8 mouse cellular contexts compared by ENCODE assay signal in the genomic region with DNA sequence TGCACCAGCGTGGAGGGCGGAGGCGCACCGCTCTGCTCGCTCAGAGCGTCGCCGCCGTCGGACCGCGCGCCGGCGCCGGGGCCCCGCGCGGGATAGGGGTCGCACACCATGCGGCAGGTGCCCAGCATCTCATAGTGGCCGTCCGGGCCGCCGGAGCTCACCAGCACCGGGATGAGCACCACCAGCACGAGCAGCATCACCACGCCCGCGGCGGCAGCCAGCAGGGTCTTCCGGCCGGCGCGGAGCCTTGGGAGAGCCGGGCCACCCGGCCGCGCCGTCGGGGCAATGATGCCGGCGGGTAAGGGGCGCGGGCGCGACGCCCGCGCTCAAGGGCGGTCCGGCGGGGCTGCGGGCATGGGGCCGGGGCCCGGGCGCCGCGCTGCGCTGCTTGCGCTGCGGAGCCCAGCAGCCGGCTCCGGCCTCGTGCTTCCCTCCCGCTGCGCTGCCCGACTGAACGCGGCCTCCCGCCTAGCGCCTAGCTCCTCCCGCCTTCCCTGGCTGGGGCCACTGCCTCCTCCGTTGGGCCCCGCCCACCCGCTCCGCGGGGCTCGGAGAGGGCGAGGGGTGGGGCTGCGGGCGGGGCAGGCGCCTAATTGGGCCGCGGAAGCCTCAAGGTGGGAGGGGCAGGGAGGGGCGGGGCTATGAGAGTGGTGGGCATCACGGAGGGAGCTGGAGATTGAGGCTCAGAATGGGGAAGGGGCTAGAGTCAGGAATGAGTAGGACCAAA. TPM values are rescaled to one million over a fixed set of nuclear protein-coding genes. Genes with fewer than 3 reads are reported as not detected.
DNase-seq lines count a peak whose midpoint lies in the region; ATAC-seq and TF ChIP-seq lines count a peak whose summit lies in the region.

A gene (minus strand): TSS at position 424 of the 727 bp plus-strand sequence.

- no peaks in the 10 kb centered on the region for H3K9me3 ChIP-seq in forebrain, postnatal 0 days (ENCODE audit: low read length)
- no peaks in the 10 kb centered on the region for H3K9me3 ChIP-seq in hindbrain, embryonic 10.5 days
- no peaks in the 10 kb centered on the region for H3K9me3 ChIP-seq in lung, embryonic 15.5 days

- no peaks in the 10 kb centered on the region for H3K4me1 ChIP-seq in forebrain, postnatal 0 days (ENCODE audit: insufficient read depth)
- H3K4me1 ChIP-seq in hindbrain, embryonic 10.5 days (replicated peaks), result peaks cover 50% of the 10 kb centered on the region
- peaks cover 33% of the 10 kb centered on the region for H3K4me1 ChIP-seq in lung, embryonic 15.5 days
- H3K4me1 ChIP-seq in olfactory bulb, adult 2 months (ENCODE audit: control insufficient read depth, insufficient read depth, low read length), result peaks cover 29% of the 10 kb centered on the region

- peak; percentile 79 for ATAC-seq in forebrain, postnatal 0 days
- peak; percentile 92 for ATAC-seq in lung, embryonic 15.5 days (ENCODE audit: borderline replicate concordance, extremely low read depth, low FRiP score, low TSS enrichment)

- TF ChIP-seq POLR2A in olfactory bulb, adult 2 months (IDR thresholded peaks at IDR 0.05; ENCODE audit: insufficient read depth, low read depth, low read length), result no peak

- peak within 1 kb of the TSS; percentile 61 for H3K4me2 ChIP-seq in forebrain, postnatal 0 days (ENCODE audit: low read depth)
- peak within 1 kb of the TSS; percentile 87 for H3K4me2 ChIP-seq in lung, embryonic 15.5 days

- H3K36me3 ChIP-seq in forebrain, postnatal 0 days (ENCODE audit: insufficient read depth), result no peaks in the 10 kb centered on the region
- no peaks in the 10 kb centered on the region for H3K36me3 ChIP-seq in hindbrain, embryonic 10.5 days
- no peaks in the 10 kb centered on the region for H3K36me3 ChIP-seq in lung, embryonic 15.5 days

- peak; percentile 86 for DNase-seq in MN1 (ENCODE audit: low spot score)
- peak; percentile 14 for DNase-seq in cerebellum, adult 9-10 months
- peak; percentile 81 for DNase-seq in forebrain, postnatal 0 days
- DNase-seq in hindbrain, embryonic 10.5 days (ENCODE audit: low spot score), result peak; percentile 90
- peak; percentile 53 for DNase-seq in layer of hippocampus, adult 9-11 months
- DNase-seq in thymus, adult 18-20 months, result peak; percentile 63 to 65

- no peak within 1 kb of the TSS for H3K27ac ChIP-seq in forebrain, postnatal 0 days (ENCODE audit: low read depth, low read length)
- H3K27ac ChIP-seq in hindbrain, embryonic 10.5 days, result peak within 1 kb of the TSS; percentile 85
- H3K27ac ChIP-seq in lung, embryonic 15.5 days, result no peak within 1 kb of the TSS
- no peak within 1 kb of the TSS for H3K27ac ChIP-seq in olfactory bulb, adult 2 months (ENCODE audit: insufficient read depth, low read depth, low read length)

- peak within 1 kb of the TSS; percentile 28; the same call in 1 of the 2 replicates for H3K9ac ChIP-seq in forebrain, postnatal 0 days
- peak within 1 kb of the TSS; percentile 42 for H3K9ac ChIP-seq in lung, embryonic 15.5 days

- H3K27me3 ChIP-seq in forebrain, postnatal 0 days (ENCODE audit: insufficient read depth, low read length), result peaks cover 50% of the 10 kb centered on the region
- H3K27me3 ChIP-seq in hindbrain, embryonic 10.5 days (ENCODE audit: insufficient read depth, poor library complexity, severe bottlenecking), result peaks cover 98% of the 10 kb centered on the region
- peaks cover 95% of the 10 kb centered on the region for H3K27me3 ChIP-seq in lung, embryonic 15.5 days

- TF ChIP-seq CTCF in forebrain, postnatal 0 days (IDR thresholded peaks at IDR 0.05; ENCODE audit: low read depth), result no peak
- TF ChIP-seq CTCF in olfactory bulb, adult 2 months (IDR thresholded peaks at IDR 0.05; ENCODE audit: insufficient read depth, low read depth, low read length), result no peak

- H3K4me3 ChIP-seq in forebrain, postnatal 0 days (ENCODE audit: low read depth, low read length), result peak within 1 kb of the TSS; percentile 42
- H3K4me3 ChIP-seq in hindbrain, embryonic 10.5 days, result peak within 1 kb of the TSS; percentile 53
- H3K4me3 ChIP-seq in lung, embryonic 15.5 days, result peak within 1 kb of the TSS; percentile 39
- peak within 1 kb of the TSS; percentile 7 for H3K4me3 ChIP-seq in olfactory bulb, adult 2 months (ENCODE audit: insufficient read depth, low read depth, low read length)

- under 1% methylated on average over 71 of the region's 87 CpGs for WGBS in forebrain, postnatal 0 days
- under 1% methylated on average over 87 of the region's 87 CpGs for WGBS in hindbrain, embryonic 10.5 days
- under 1% methylated on average over 74 of the region's 87 CpGs for WGBS in lung, embryonic 15.5 days
- WGBS in olfactory bulb, adult 2 months, result under 1% methylated on average over 87 of the region's 87 CpGs

RNA-seq across cellular contexts. Expression of the gene that starts here (rescaled TPM):
- 10.3 and 11.8 TPM in 2 replicates for total RNA-seq in forebrain, postnatal 0 days (2014; rRNA removed)
- polyA plus RNA-seq in forebrain, postnatal 0 days (2015; fragmentation: Nextera tagmentation; extraction: Ambion mirVana), result 3.9 and 5.4 TPM in 2 replicates
- 4.4 and 11.5 TPM in 2 replicates for polyA plus RNA-seq in hindbrain, embryonic 10.5 days (2016; fragmentation: Nextera tagmentation; extraction: Ambion mirVana)
- 1.4 and 1.8 TPM in 2 replicates for polyA plus RNA-seq in lung, embryonic 15.5 days (2015; fragmentation: Nextera tagmentation; extraction: Ambion mirVana)
- not detected in 2 replicates for polyA plus RNA-seq in olfactory bulb, adult 2 months (2012; ENCODE audit: insufficient read depth, insufficient read length, low replicate concordance, missing spikeins)

Comparison
In these comparisons a context has a peak if more than half of its experiments do, and no peak if none do; other contexts are left out.
1. DNase-seq: peak in every context shown above with its lines; median percentile 90 in hindbrain, embryonic 10.5 days; 86 in MN1; 81 in forebrain, postnatal 0 days; 64 in thymus, adult 18-20 months; 53 in layer of hippocampus, adult 9-11 months; 14 in cerebellum, adult 9-10 months.